Mouse (Mus musculus): ENCODE measurements around the gene Ubox5.

Ubox5 gene

GRCm38 (mm10) chr2:130629839-130630203 lies at the start of gene Ubox5, which contains the start of gene Fastkd5:
TSS of gene Ubox5 (minus strand) at chr2:130630038.
TSS of gene Fastkd5 (minus strand) at chr2:130630027.
- Histone ChIP-seq H3K27me3 (ENCODE audit: insufficient read depth, low read length) (peaks cover 13% of the 10 kb centered on the region), H3K4me1 (replicated peaks; ENCODE audit: low read depth, low read length) (peaks cover 81% of the 10 kb centered on the region), H3K36me3 (ENCODE audit: insufficient read depth, low read length) (peaks cover 35% of the 10 kb centered on the region), H3K4me3 (replicated peaks; ENCODE audit: low read length) (peak within 1 kb of the TSS; percentile 98), H3K9me3 (ENCODE audit: low read length) (no peaks in the 10 kb centered on the region)
- TF ChIP-seq POU5F1 (IDR thresholded peaks at IDR 0.05; ENCODE audit: borderline replicate concordance, low read length) (no peak), CTCF (conservative IDR thresholded peaks at IDR 0.05; ENCODE audit: low read length) (no peak), NANOG (IDR thresholded peaks at IDR 0.05; ENCODE audit: borderline replicate concordance, low read length) (no peak)

GRCm38 (mm10) chr2:130679154-130679553 lies 49.3 kb upstream of the Ubox5 start:
- H3K27me3 ChIP-seq (ENCODE audit: insufficient read depth, low read length), result no peaks in the 10 kb centered on the region
- H3K4me3 ChIP-seq (replicated peaks; ENCODE audit: low read length), result no peak overlapping the region
- no peaks in the 10 kb centered on the region for H3K9me3 ChIP-seq (ENCODE audit: low read length)
- H3K36me3 ChIP-seq (ENCODE audit: insufficient read depth, low read length), result peaks cover 100% of the 10 kb centered on the region
- peaks cover 12% of the 10 kb centered on the region for H3K4me1 ChIP-seq (replicated peaks; ENCODE audit: low read depth, low read length)
- TF ChIP-seq CTCF (conservative IDR thresholded peaks at IDR 0.05; ENCODE audit: low read length), result no peak
- TF ChIP-seq POU5F1 (IDR thresholded peaks at IDR 0.05; ENCODE audit: borderline replicate concordance, low read length), result no peak
- no peak for TF ChIP-seq NANOG (IDR thresholded peaks at IDR 0.05; ENCODE audit: borderline replicate concordance, low read length)

- Histone ChIP-seq H3K4me1 (replicated peaks; ENCODE audit: low read depth, low read length) (peaks cover 12% of the 10 kb centered on the region), H3K9me3 (ENCODE audit: low read length) (no peaks in the 10 kb centered on the region), H3K36me3 (ENCODE audit: insufficient read depth, low read length) (peaks cover 99% of the 10 kb centered on the region), H3K27me3 (ENCODE audit: insufficient read depth, low read length) (no peaks in the 10 kb centered on the region), H3K4me3 (replicated peaks; ENCODE audit: low read length) (no peak overlapping the region)
- no peak for TF ChIP-seq NANOG (IDR thresholded peaks at IDR 0.05; ENCODE audit: borderline replicate concordance, low read length)
- TF ChIP-seq POU5F1 (IDR thresholded peaks at IDR 0.05; ENCODE audit: borderline replicate concordance, low read length), result no peak
- TF ChIP-seq CTCF (conservative IDR thresholded peaks at IDR 0.05; ENCODE audit: low read length), result no peak
These were observed 47.4 kb upstream of the Ubox5 start for GRCm38 (mm10) chr2:130677211-130677610.

- no peak for TF ChIP-seq NANOG (IDR thresholded peaks at IDR 0.05; ENCODE audit: borderline replicate concordance, low read length)
- TF ChIP-seq CTCF (conservative IDR thresholded peaks at IDR 0.05; ENCODE audit: low read length), result no peak
- TF ChIP-seq POU5F1 (IDR thresholded peaks at IDR 0.05; ENCODE audit: borderline replicate concordance, low read length), result no peak
- H3K27me3 ChIP-seq (ENCODE audit: insufficient read depth, low read length), result no peaks in the 10 kb centered on the region
- H3K36me3 ChIP-seq (ENCODE audit: insufficient read depth, low read length), result peaks cover 40% of the 10 kb centered on the region
- peaks cover 60% of the 10 kb centered on the region for H3K4me1 ChIP-seq (replicated peaks; ENCODE audit: low read depth, low read length)
- no peaks in the 10 kb centered on the region for H3K9me3 ChIP-seq (ENCODE audit: low read length)
- H3K4me3 ChIP-seq (replicated peaks; ENCODE audit: low read length), result peak within 1 kb of the TSS; percentile 95
These were observed 37.7 kb upstream of the Ubox5 start, which contains the start of gene Itpa for GRCm38 (mm10) chr2:130667559-130667958. TSS of gene Itpa (plus strand) at chr2:130667610.

- Histone ChIP-seq H3K9me3 (ENCODE audit: low read length) (no peaks in the 10 kb centered on the region), H3K4me1 (replicated peaks; ENCODE audit: low read depth, low read length) (peaks cover 44% of the 10 kb centered on the region), H3K27me3 (ENCODE audit: insufficient read depth, low read length) (no peaks in the 10 kb centered on the region), H3K36me3 (ENCODE audit: insufficient read depth, low read length) (peaks cover 43% of the 10 kb centered on the region), H3K4me3 (replicated peaks; ENCODE audit: low read length) (peak within 1 kb of the TSS; percentile 87)
- TF ChIP-seq CTCF (conservative IDR thresholded peaks at IDR 0.05; ENCODE audit: low read length) (no peak), POU5F1 (IDR thresholded peaks at IDR 0.05; ENCODE audit: borderline replicate concordance, low read length) (no peak), NANOG (IDR thresholded peaks at IDR 0.05; ENCODE audit: borderline replicate concordance, low read length) (no peak)
These were observed 34.4 kb upstream of the Ubox5 start, which contains the start of gene Ddrgk1 for GRCm38 (mm10) chr2:130664102-130664701. TSS of gene Ddrgk1 (minus strand) at chr2:130664659.

- TF ChIP-seq NANOG (IDR thresholded peaks at IDR 0.05; ENCODE audit: borderline replicate concordance, low read length), result no peak
- TF ChIP-seq CTCF (conservative IDR thresholded peaks at IDR 0.05; ENCODE audit: low read length), result no peak
- TF ChIP-seq POU5F1 (IDR thresholded peaks at IDR 0.05; ENCODE audit: borderline replicate concordance, low read length), result no peak
- peaks cover 44% of the 10 kb centered on the region for H3K4me1 ChIP-seq (replicated peaks; ENCODE audit: low read depth, low read length)
- peak overlapping the region; percentile 87 for H3K4me3 ChIP-seq (replicated peaks; ENCODE audit: low read length)
- H3K9me3 ChIP-seq (ENCODE audit: low read length), result no peaks in the 10 kb centered on the region
- peaks cover 51% of the 10 kb centered on the region for H3K36me3 ChIP-seq (ENCODE audit: insufficient read depth, low read length)
- H3K27me3 ChIP-seq (ENCODE audit: insufficient read depth, low read length), result no peaks in the 10 kb centered on the region
These were observed 33.5 kb upstream of the Ubox5 start for GRCm38 (mm10) chr2:130663342-130663741.

GRCm38 (mm10) chr2:130658530-130658929 lies 28.7 kb upstream of the Ubox5 start:
- no peak for TF ChIP-seq POU5F1 (IDR thresholded peaks at IDR 0.05; ENCODE audit: borderline replicate concordance, low read length)
- TF ChIP-seq NANOG (IDR thresholded peaks at IDR 0.05; ENCODE audit: borderline replicate concordance, low read length), result no peak
- TF ChIP-seq CTCF (conservative IDR thresholded peaks at IDR 0.05; ENCODE audit: low read length), result no peak
- peaks cover 98% of the 10 kb centered on the region for H3K36me3 ChIP-seq (ENCODE audit: insufficient read depth, low read length)
- H3K27me3 ChIP-seq (ENCODE audit: insufficient read depth, low read length), result no peaks in the 10 kb centered on the region
- H3K9me3 ChIP-seq (ENCODE audit: low read length), result no peaks in the 10 kb centered on the region
- H3K4me1 ChIP-seq (replicated peaks; ENCODE audit: low read depth, low read length), result peaks cover 19% of the 10 kb centered on the region
- H3K4me3 ChIP-seq (replicated peaks; ENCODE audit: low read length), result no peak overlapping the region

- peaks cover 9% of the 10 kb centered on the region for H3K4me1 ChIP-seq (replicated peaks; ENCODE audit: low read depth, low read length)
- H3K9me3 ChIP-seq (ENCODE audit: low read length), result no peaks in the 10 kb centered on the region
- TF ChIP-seq POU5F1 (IDR thresholded peaks at IDR 0.05; ENCODE audit: borderline replicate concordance, low read length) (no peak), NANOG (IDR thresholded peaks at IDR 0.05; ENCODE audit: borderline replicate concordance, low read length) (no peak), CTCF (conservative IDR thresholded peaks at IDR 0.05; ENCODE audit: low read length) (no peak)
- H3K4me3 ChIP-seq (replicated peaks; ENCODE audit: low read length), result no peak overlapping the region
- H3K36me3 ChIP-seq (ENCODE audit: insufficient read depth, low read length), result peaks cover 97% of the 10 kb centered on the region
- no peaks in the 10 kb centered on the region for H3K27me3 ChIP-seq (ENCODE audit: insufficient read depth, low read length)
These were observed 27.7 kb upstream of the Ubox5 start for GRCm38 (mm10) chr2:130657541-130657940.

All from E14TG2a.4 (cell line).